Mouse (Mus musculus) ES-Bruce4 (cell line): ENCODE data around the gene Atp5h.

ENCODE experiments used
- EP300 ChIP-seq: IDR thresholded peaks from 2 replicates; pipeline ENCODE4 v1.6.1; 2011; ENCODE audit warnings: low read depth, low read length; ENCODE audit not compliant: insufficient read depth
- POLR2A ChIP-seq: IDR thresholded peaks from one replicate; pipeline ENCODE4 v1.8.1; 2011; ENCODE audit warnings: low read length; ENCODE audit not compliant: insufficient read depth

DNA sequence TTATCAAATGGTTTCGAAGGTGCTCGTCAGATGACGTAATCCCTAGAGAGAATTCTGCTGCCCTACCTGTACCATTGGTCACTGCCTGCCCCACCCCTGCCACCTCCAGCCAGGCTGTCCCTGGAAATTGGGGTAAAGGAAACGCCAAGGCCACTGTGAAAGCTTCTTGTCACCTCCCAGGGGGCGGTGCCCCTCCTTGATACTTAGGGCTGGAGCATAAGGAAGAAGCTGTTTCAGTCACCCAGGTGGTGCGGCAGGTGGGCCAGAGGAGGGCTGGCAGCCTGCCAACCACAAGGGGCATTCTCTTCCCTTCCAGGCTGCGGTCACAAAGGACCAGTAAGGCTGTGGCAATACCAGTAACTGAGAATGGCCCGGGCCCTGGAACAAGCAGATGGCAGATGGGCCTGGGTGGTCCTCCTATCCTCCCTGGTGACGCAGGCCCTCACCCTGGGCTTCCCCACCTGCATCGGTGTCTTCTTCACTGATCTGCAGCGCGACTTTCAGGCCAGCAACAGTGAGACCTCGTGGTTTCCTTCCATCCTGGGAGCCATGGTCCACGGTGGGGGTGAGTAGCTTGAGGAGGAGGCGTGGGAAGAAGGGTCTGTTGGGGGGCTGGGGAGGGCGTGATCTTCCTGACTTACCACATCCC is 42.6 kb upstream of the Atp5h start, which contains the start of gene Slc16a5:
- TF ChIP-seq POLR2A (no peak), EP300 (no peak)
